Mouse (Mus musculus) bone marrow macrophage, adult 2 months (primary cell): ENCODE data around the gene Txnrd1.

Experiments used
- CTCF ChIP-seq: IDR thresholded peaks from 2 replicates; pipeline ENCODE4 v1.5.1; 2012; ENCODE audit warnings: low read depth, mild to moderate bottlenecking, low read length, moderate library complexity
- POLR2A ChIP-seq: IDR thresholded peaks from 2 replicates; pipeline ENCODE4 v1.6.1; 2012; ENCODE audit warnings: mild to moderate bottlenecking, low read depth, low read length, borderline replicate concordance

GRCm38 (mm10) chr10:82858691-82859532, 25.2 kb downstream of the Txnrd1 start:
- TF ChIP-seq CTCF (no peak), POLR2A (0 out of 2 replicates have a peak, but pooled peaks have one; percentile 39)
